Mouse (Mus musculus) c-Kit-negative CD71-positive TER-119-positive erythroid progenitor cells, embryonic 14.5 days (primary cell): Measurements from ENCODE around the gene Gm13304.
"Not testable (repeated sequence)": the region's sequence is repeated elsewhere in the genome, so short reads cannot be mapped to it uniquely, and the experiment has no call there.

Experiments
- DNase-seq: peaks from one replicate; pipeline ENCODE4 v3.0.0-alpha.2; 2013; ENCODE audit warnings: low read depth, low spot score

Gm13304 gene

DNA sequence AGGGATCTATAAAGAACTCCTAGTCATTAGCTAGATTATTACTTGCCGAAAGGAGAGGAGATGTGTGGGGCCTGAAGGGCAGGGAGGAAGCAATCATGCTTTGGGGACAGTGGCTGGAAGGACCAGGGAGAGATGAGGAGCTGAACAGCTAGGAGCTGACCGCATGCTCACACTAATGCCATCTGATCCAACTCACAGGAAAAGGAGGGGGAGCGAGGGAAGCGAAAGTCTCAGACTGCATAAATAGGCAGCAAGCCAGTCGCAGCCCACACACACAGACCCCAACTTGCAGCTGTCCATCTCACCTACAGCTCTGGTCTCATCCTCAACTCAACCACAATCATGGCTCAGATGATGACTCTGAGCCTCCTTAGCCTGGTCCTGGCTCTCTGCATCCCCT is at the start of gene Gm13304:
Gene Gm13304, plus strand, starts transcription at position 301 of the 400 bp plus-strand sequence.
- not testable (repeated sequence) for DNase-seq

- not testable (repeated sequence) for DNase-seq
Measured at GRCm38 (mm10) chr4:42090907-42091306, 23.7 kb upstream of the Gm13304 start, which contains the start of gene Gm3893. Gene Gm3893 (plus strand): TSS chr4:42091207.

- not testable (repeated sequence) for DNase-seq
Measured at GRCm38 (mm10) chr4:42153136-42153535, 38.5 kb downstream of the Gm13304 start, which contains the start of gene Gm13306. Gene Gm13306 (plus strand): TSS chr4:42153436.
